Mouse (Mus musculus): ENCODE data around the gene Gm8229.
"Not testable (repeated sequence)": the region's sequence is repeated elsewhere in the genome, so short reads cannot be mapped to it uniquely, and the experiment has no call there.

Gene Gm8229

GRCm38 (mm10) chr14:44365057-44365456 is at the start of gene Gm8229:
Gene Gm8229 (plus strand): TSS chr14:44365357.
- not testable (repeated sequence) for DNase-seq (ENCODE audit: low read depth)

- not testable (repeated sequence) for DNase-seq (ENCODE audit: low read depth)
Observed at GRCm38 (mm10) chr14:44338484-44338883, 26.7 kb upstream of the Gm8229 start, which contains the start of gene Gm5930. Gene Gm5930 (minus strand): TSS chr14:44338584.

GRCm38 (mm10) chr14:44361416-44361815 is 3.7 kb upstream of the Gm8229 start:
- not testable (repeated sequence) for DNase-seq (ENCODE audit: low read depth)

GRCm38 (mm10) chr14:44362301-44362700 is 2.9 kb upstream of the Gm8229 start:
- DNase-seq (ENCODE audit: low read depth) = not testable (repeated sequence)

- DNase-seq (ENCODE audit: low read depth) = not testable (repeated sequence)
Observed at GRCm38 (mm10) chr14:44384233-44384632, 19.1 kb downstream of the Gm8229 start.

GRCm38 (mm10) chr14:44410588-44410987 is 45.4 kb downstream of the Gm8229 start, which contains the start of gene Gm3371:
Gene Gm3371 (minus strand): TSS chr14:44410688.
- not testable (repeated sequence) for DNase-seq (ENCODE audit: low read depth)

All from c-Kit-positive CD71-negative TER-119-negative erythroid progenitor cells, embryonic 14.5 days (primary cell).